Mouse (Mus musculus) forebrain, postnatal 0 days (tissue): ENCODE measurements at regions not wholly inside any gene's neighbourhood (a gene's known extent, or its start where the extent isn't known, plus 50 kb on each side); places are given as distances from the start of the nearest gene placed in this dataset.

Experiments used
- ATAC-seq: fragments of 200-750 bp; cut with Nextera tagmentation; 2 replicates; pipeline ENCODE4 v1.8.0; 2017; ENCODE audit warnings: mild to moderate bottlenecking, moderate library complexity
- DNase-seq: peaks from one replicate; pipeline ENCODE4 v3.0.0-alpha.2; 2015
- H3K27ac ChIP-seq: fragments of 300-500 bp; sonication (generic); 2 replicates; pipeline ENCODE4 v1.5.1; 2014; ENCODE audit warnings: low read depth, mild to moderate bottlenecking, antibody characterized with exemption, low read length, moderate library complexity, mixed read lengths
- H3K27me3 ChIP-seq: fragments of 300-500 bp; sonication (generic); 2 replicates; pipeline ENCODE4 v1.6.1; 2014; ENCODE audit warnings: mild to moderate bottlenecking, low read length, mixed read lengths; ENCODE audit not compliant: insufficient read depth
- H3K36me3 ChIP-seq: fragments of 300-500 bp; sonication (generic); 2 replicates; pipeline ENCODE4 v1.6.1; 2014; ENCODE audit warnings: mild to moderate bottlenecking, moderate library complexity; ENCODE audit not compliant: insufficient read depth
- H3K4me1 ChIP-seq: fragments of 300-500 bp; sonication (generic); 2 replicates; pipeline ENCODE4 v1.6.1; 2014; ENCODE audit warnings: antibody characterized with exemption; ENCODE audit not compliant: insufficient read depth
- H3K4me2 ChIP-seq: fragments of 300-500 bp; sonication (generic); 2 replicates; pipeline ENCODE4 v1.6.1; 2014; ENCODE audit warnings: low read depth, mild to moderate bottlenecking, moderate library complexity
- H3K4me3 ChIP-seq: fragments of 300-500 bp; sonication (generic); 2 replicates; pipeline ENCODE4 v1.5.1; 2014; ENCODE audit warnings: low read depth, low read length, mixed read lengths
- H3K9ac ChIP-seq: fragments of 300-500 bp; sonication (generic); 2 replicates; pipeline ENCODE4 v1.6.1; 2014; ENCODE audit warnings: mild to moderate bottlenecking
- H3K9me3 ChIP-seq: fragments of 300-500 bp; sonication (generic); 2 replicates; pipeline ENCODE4 v1.6.1; 2016; ENCODE audit warnings: low read length
- CTCF ChIP-seq: sonication (generic); IDR thresholded peaks from 2 replicates; pipeline ENCODE4 v1.5.1; 2016; ENCODE audit warnings: antibody characterized with exemption, control low read depth, low read depth
- WGBS: fragments of 180-500 bp; shearing (Covaris S2); extraction: QIAGEN DNeasy Blood & Tissue Kit; methylation state at CpG from one replicate; pipeline ENCODE4 v1.1.7; 2014; 5-methylcytosine and 5-hydroxymethylcytosine counted together

DNA sequence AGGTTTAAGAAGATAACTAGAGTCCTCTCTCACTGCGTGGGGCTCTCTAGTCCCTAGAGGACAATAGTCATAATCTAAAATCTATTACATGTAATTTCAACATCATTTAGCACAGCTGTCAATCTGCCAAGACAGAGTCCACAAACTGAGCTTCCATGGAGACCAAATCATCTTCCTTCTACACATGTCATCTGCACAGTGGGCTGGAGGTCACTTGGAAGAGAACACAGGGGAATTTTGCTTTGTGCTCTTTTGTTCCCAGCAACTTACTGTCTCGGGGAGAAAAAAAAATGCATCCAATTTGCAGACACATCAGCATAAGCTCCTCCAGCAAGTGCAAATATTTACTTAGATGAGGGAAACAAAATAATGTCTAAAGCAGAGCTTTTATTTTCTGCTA is 179.8 kb downstream of the Sqor start:
- Histone ChIP-seq H3K9me3 (no peaks in the 10 kb centered on the region), H3K4me3 (no peak overlapping the region), H3K27ac (no peak overlapping the region), H3K4me2 (no peak overlapping the region), H3K36me3 (no peaks in the 10 kb centered on the region), H3K9ac (no peak overlapping the region), H3K4me1 (no peaks in the 10 kb centered on the region), H3K27me3 (no peaks in the 10 kb centered on the region)
- DNase-seq: no peak
- no peak for TF ChIP-seq CTCF
- ATAC-seq: no peak
- WGBS: 38% methylated on average over 2 of the region's 2 CpGs

DNA sequence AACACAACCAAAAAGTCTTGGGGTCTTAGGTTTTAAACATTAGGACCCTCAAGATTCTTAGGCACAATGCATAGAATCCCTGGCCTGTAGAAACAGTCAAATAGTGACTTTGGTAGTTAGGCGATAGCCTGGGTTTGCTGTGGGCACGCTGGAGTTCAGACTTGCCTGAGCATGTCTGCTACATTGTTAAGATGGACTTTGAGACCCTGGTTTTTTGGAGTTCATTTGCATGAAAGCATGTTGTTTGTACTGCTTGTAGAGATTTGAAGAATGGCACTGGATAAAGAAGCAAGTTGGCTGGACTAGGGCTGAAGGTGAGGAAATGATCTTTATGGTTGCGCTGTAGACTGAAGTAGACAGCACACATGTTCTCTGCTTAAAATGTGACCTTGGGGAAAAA is 180.9 kb downstream of the Sqor start:
- Histone ChIP-seq H3K4me3 (no peak overlapping the region), H3K4me2 (no peak overlapping the region), H3K4me1 (no peaks in the 10 kb centered on the region), H3K36me3 (no peaks in the 10 kb centered on the region), H3K9ac (no peak overlapping the region), H3K27ac (no peak overlapping the region), H3K27me3 (no peaks in the 10 kb centered on the region), H3K9me3 (no peaks in the 10 kb centered on the region)
- TF ChIP-seq CTCF: no peak
- DNase-seq (no peak), ATAC-seq (no peak)
- WGBS: 94% methylated on average over 3 of the region's 3 CpGs

DNA sequence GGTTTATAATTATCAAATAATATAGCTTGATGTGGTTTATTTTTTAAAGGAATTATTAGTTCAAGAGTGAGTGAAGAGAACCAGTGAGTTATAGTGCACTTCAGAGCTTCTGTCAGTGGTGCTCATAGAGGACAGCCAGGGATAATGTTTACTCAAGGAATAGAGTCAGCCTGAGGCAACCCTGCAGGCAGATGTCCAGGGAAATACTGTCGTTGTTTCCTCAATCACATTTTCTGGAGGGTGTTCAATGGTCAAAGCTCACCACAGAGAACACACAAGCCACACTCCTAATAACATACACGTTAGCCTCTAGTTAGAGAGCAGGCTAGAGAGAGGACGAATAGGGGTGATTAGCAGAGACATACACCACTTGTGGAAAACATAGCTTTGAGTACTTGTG is 184.0 kb downstream of the Sqor start:
- Histone ChIP-seq H3K9me3 (no peaks in the 10 kb centered on the region), H3K36me3 (no peaks in the 10 kb centered on the region), H3K4me3 (no peak overlapping the region), H3K4me1 (no peaks in the 10 kb centered on the region), H3K27ac (no peak overlapping the region), H3K4me2 (no peak overlapping the region), H3K9ac (no peak overlapping the region), H3K27me3 (no peaks in the 10 kb centered on the region)
- no peak for TF ChIP-seq CTCF
- ATAC-seq (no peak), DNase-seq (no peak)
- 84% methylated on average over 3 of the region's 3 CpGs for WGBS

DNA sequence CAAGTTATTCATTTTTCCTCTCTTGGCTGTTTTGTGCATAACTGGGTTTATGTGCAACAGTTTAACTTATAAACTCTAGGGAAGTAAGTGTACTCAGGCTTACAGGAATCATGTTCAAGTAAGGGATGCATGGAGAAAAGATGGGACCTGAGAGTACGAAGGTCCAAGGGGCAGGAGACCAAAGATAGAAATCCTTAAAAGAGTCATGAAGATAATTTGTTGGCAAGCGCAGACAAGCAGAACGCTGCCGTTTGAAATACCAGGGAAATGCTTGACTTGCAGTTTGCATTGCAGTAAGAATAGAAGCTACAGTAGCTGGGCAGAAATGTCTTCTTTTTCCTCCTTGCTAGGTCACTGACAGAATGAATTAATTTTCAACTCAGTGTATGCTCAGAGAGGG is 196.7 kb downstream of the Sqor start:
- no peak overlapping the region for H3K4me2 ChIP-seq
- TF ChIP-seq CTCF: no peak
- no peaks in the 10 kb centered on the region for H3K27me3 ChIP-seq
- no peaks in the 10 kb centered on the region for H3K4me1 ChIP-seq
- no peaks in the 10 kb centered on the region for H3K9me3 ChIP-seq
- H3K27ac ChIP-seq: no peak overlapping the region
- 85% methylated on average over 4 of the region's 4 CpGs for WGBS
- no peak overlapping the region for H3K4me3 ChIP-seq
- ATAC-seq: no peak
- DNase-seq: no peak
- no peaks in the 10 kb centered on the region for H3K36me3 ChIP-seq
- no peak overlapping the region for H3K9ac ChIP-seq

DNA sequence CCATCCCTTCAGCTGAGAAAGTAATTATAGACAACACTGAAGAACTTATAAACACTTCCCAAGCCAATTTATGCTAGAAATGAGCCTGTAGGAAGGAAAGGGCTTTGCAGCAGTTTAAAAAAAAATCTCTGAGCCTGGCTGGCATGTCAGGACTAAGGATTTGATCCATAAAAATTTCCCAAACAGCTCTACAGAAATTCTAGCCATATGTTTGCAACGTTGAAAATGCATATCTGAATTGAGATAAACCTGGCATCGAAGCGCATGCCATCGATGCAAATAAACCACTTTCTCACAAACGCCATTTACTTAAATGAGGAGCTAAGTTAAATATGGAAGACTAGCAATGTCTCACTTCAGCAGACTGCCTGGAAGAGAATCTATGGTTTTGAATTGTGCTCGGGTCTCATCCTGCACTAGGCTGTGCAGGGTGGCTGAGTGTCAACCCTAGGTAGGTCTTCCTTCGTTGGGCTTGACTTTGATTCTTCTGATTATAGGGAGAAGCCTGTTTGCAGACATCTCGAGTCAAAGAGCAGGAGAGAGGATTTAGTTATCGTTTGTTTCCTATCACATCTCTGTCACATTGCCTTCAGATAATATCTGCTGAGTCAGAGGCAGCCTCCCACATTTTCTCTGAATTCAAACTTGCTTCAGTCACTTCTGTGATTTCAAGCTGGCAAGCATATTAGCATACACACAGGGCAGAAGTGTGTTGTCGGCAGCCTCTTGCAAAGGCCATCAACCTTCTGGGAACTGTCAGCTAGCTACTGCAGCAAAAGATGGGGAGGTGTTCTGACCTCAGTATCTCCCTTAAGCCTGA is 204.0 kb downstream of the Sqor start:
- ATAC-seq (peak; percentile 89), DNase-seq (peak; percentile 76)
- Histone ChIP-seq H3K27ac (0 out of 2 replicates have a peak overlapping the region, but pooled peaks have one; percentile 40), H3K4me2 (no peak overlapping the region), H3K9ac (no peak overlapping the region), H3K36me3 (no peaks in the 10 kb centered on the region), H3K9me3 (no peaks in the 10 kb centered on the region), H3K4me1 (no peaks in the 10 kb centered on the region), H3K27me3 (no peaks in the 10 kb centered on the region), H3K4me3 (no peak overlapping the region)
- WGBS: 59% methylated on average over 10 of the region's 10 CpGs
- no peak for TF ChIP-seq CTCF
